Mouse (Mus musculus) hindbrain, embryonic 13.5 days (tissue): ENCODE results near the gene D330045A20Rik. TPM values are rescaled to one million over a fixed set of nuclear protein-coding genes. Genes with fewer than 3 reads are reported as not detected.
"Not testable (repeated sequence)": the region's sequence is repeated elsewhere in the genome, so short reads cannot be mapped to it uniquely, and the experiment has no call there.

Experiments
- ATAC-seq: fragments of 200-750 bp; cut with Nextera tagmentation; 2 replicates; pipeline ENCODE4 v1.8.0; 2017; ENCODE audit warnings: moderate TSS enrichment; ENCODE audit not compliant: low FRiP score
- H3K27ac ChIP-seq: fragments of 300-500 bp; sonication (generic); 2 replicates; pipeline ENCODE4 v1.5.1; 2015; ENCODE audit warnings: inconsistent platforms, mild to moderate bottlenecking, moderate library complexity
- H3K27me3 ChIP-seq: fragments of 300-500 bp; sonication (generic); 2 replicates; pipeline ENCODE4 v1.6.1; 2015; ENCODE audit warnings: mild to moderate bottlenecking, inconsistent platforms
- H3K36me3 ChIP-seq: fragments of 300-500 bp; sonication (generic); 2 replicates; pipeline ENCODE4 v1.6.1; 2015; ENCODE audit warnings: mild to moderate bottlenecking, inconsistent platforms
- H3K4me1 ChIP-seq: fragments of 300-500 bp; sonication (generic); replicated peaks from 2 replicates; pipeline ENCODE4 v1.6.1; 2015; ENCODE audit warnings: inconsistent platforms
- H3K4me2 ChIP-seq: fragments of 300-500 bp; sonication (generic); 2 replicates; pipeline ENCODE4 v1.6.1; 2015; ENCODE audit warnings: inconsistent platforms, mild to moderate bottlenecking, moderate library complexity
- H3K4me3 ChIP-seq: fragments of 300-500 bp; sonication (generic); 2 replicates; pipeline ENCODE4 v1.5.1; 2015; ENCODE audit warnings: mild to moderate bottlenecking, inconsistent platforms
- H3K9ac ChIP-seq: fragments of 300-500 bp; sonication (generic); 2 replicates; pipeline ENCODE4 v1.6.1; 2015; ENCODE audit warnings: mild to moderate bottlenecking, inconsistent platforms
- H3K9me3 ChIP-seq: fragments of 300-500 bp; sonication (generic); 2 replicates; pipeline ENCODE4 v1.6.1; 2016; ENCODE audit warnings: inconsistent platforms
- WGBS: fragments of 180-500 bp; shearing (Covaris S2); methylation state at CpG from one replicate; pipeline ENCODE4 v1.1.7; 2015; 5-methylcytosine and 5-hydroxymethylcytosine counted together
- polyA plus RNA-seq: library from polyadenylated mRNA; unstranded; fragments of >200 nt; fragmentation: Nextera tagmentation; extraction: Ambion mirVana; gene quantifications from 2 replicates; pipeline ENCODE4 v1.2.1, GENCODE M21; 2015

The D330045A20Rik gene
- polyA plus RNA-seq, 1 experiment from 2014 or later, result 0.68 TPM

DNA sequence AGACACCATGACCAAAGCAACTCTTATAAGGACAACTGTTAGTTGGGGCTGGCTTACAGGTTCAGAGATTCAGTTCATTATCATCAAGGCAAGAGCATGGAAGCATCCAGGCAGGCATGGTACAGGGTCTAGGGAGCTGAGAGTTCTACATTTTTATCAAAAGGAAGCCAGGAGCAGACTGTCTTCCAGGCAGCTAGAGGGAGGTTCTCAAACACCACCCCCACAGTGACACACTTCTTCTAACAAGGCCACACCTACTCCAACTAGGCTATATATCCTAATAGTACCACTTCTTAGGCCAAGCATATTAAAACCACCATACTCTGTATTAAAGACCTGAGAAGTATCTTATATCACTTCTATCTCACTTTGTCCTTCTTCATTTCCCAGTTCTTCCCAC lies 49.5 kb downstream of the D330045A20Rik start:
- H3K4me2 ChIP-seq, result no peak overlapping the region
- H3K36me3 ChIP-seq, result no peaks in the 10 kb centered on the region
- no peak for ATAC-seq
- no peak overlapping the region for H3K9ac ChIP-seq
- H3K27me3 ChIP-seq, result 0 out of 2 replicates have a peak, but pooled peaks cover 6% of the 10 kb centered on the region
- H3K9me3 ChIP-seq, result no peaks in the 10 kb centered on the region
- H3K4me3 ChIP-seq, result no peak overlapping the region
- no peaks in the 10 kb centered on the region for H3K4me1 ChIP-seq
- no peak overlapping the region for H3K27ac ChIP-seq

DNA sequence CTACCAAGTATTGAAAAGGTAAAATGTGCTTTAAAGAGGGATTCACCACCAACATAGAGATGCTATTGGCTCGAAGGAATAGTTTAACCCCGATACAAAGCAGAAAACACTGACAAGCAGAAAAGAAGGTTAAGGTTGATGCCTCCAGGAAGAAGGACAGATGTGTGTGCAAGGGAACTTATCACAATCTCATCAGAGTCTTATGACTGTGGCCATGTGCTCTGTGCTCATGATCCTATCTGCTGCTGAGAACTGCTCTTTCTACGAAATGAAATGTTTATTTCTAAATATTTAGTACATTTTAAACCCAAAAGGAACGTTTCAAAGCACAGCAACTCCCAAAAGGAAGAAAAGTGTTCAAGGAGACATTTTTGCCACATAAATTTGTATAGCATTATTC lies 52.1 kb downstream of the D330045A20Rik start:
- Histone ChIP-seq H3K9ac (no peak overlapping the region), H3K9me3 (no peaks in the 10 kb centered on the region), H3K27ac (no peak overlapping the region), H3K27me3 (0 out of 2 replicates have a peak, but pooled peaks cover 6% of the 10 kb centered on the region), H3K4me3 (no peak overlapping the region), H3K36me3 (no peaks in the 10 kb centered on the region), H3K4me1 (no peaks in the 10 kb centered on the region), H3K4me2 (no peak overlapping the region)
- WGBS, result 77% methylated on average over 4 of the region's 4 CpGs
- ATAC-seq, result no peak

DNA sequence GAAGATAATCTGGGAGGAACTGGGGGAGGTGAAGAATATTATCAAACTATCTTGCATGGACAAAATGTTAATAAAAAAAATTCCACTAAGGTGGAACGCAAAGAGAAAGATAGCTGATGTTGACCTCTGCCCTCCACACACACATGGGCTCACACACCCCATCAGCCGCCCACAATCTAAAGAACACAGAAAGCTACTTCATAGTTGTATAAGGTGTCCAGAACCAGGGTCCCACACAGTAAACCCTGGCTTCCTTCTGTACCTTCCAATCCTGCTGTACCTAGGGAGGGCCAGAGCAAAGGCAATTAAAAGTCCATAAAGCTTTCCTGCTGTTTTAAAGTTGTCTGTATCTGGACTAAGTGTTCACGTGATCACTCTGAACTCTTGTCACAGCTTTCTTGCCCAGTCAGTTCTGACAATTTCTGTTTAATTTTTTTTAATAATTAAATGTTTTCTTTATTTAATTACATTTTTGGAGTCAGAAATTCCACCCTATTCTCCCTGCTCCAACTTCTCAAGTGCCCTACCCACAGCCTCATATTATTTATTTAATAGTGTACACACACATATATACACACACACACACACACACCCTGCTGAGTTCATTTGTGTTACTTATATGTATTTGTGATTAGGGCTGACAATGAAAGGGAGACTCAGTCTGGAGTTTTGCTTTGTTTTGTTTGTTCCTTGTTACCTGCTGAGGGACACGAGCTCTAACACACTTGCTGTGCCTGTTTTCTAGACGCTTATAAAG lies 57.7 kb downstream of the D330045A20Rik start:
- Histone ChIP-seq H3K4me1 (no peaks in the 10 kb centered on the region), H3K9ac (no peak overlapping the region)
- 80% methylated on average over 5 of the region's 5 CpGs for WGBS

DNA sequence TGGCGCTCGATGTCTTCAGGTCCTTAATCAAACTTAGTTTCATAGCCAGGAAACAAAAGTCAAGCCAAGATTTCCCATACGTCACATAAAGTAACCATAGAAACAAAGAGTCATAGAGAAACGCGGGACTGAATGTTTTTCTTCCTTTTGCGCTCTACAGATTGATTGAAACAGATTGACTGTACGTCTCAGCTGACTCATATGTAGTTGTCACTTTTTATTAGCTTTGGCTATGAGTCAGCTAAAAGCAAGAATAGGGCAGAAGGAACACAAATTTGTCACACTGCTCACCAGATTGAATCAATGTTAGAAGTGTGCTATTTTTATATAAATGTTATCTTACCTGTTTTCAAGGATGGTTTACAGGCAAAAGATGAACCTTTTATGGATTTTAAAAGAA lies 63.6 kb downstream of the D330045A20Rik start:
- H3K9ac ChIP-seq, result no peak overlapping the region
- H3K4me1 ChIP-seq, result no peaks in the 10 kb centered on the region
- H3K27me3 ChIP-seq, result no peaks in the 10 kb centered on the region
- no peak overlapping the region for H3K4me2 ChIP-seq
- no peak overlapping the region for H3K27ac ChIP-seq
- H3K9me3 ChIP-seq, result no peaks in the 10 kb centered on the region
- H3K4me3 ChIP-seq, result no peak overlapping the region
- 84% methylated on average over 7 of the region's 7 CpGs for WGBS
- no peaks in the 10 kb centered on the region for H3K36me3 ChIP-seq
- no peak for ATAC-seq

More for the DNA sequence above, 57.7 kb downstream of the D330045A20Rik start:
- no peaks in the 10 kb centered on the region for H3K9me3 ChIP-seq
- 0 out of 2 replicates have a peak, but pooled peaks cover 3% of the 10 kb centered on the region for H3K27me3 ChIP-seq
- H3K27ac ChIP-seq, result no peak overlapping the region
- H3K36me3 ChIP-seq, result no peaks in the 10 kb centered on the region
- no peak overlapping the region for H3K4me3 ChIP-seq
- no peak for ATAC-seq
- no peak overlapping the region for H3K4me2 ChIP-seq

DNA sequence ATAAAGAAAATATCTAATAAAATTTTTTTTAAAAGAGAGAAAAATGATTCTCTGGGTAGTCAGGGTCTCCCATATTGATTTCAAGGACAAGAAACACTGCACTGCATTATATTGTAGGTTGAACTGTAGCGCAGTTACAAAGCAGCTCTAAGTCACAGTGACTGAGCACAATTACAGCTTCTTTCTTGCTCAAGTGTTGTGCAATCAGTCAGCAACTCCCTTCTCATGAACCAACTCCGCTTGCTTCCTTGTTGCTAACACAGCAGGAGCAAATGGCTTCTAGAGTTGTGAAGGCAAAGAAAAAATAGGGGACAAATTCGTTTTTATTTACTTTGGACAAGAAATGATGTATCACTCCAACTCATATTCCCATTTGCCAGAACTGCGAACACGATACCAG lies 70.3 kb downstream of the D330045A20Rik start:
- no peak for ATAC-seq
- Histone ChIP-seq H3K9ac (no peak overlapping the region), H3K27ac (no peak overlapping the region), H3K4me2 (no peak overlapping the region), H3K9me3 (no peaks in the 10 kb centered on the region), H3K4me1 (no peaks in the 10 kb centered on the region), H3K36me3 (no peaks in the 10 kb centered on the region), H3K4me3 (no peak overlapping the region), H3K27me3 (no peaks in the 10 kb centered on the region)
- 80% methylated on average over 5 of the region's 5 CpGs for WGBS

DNA sequence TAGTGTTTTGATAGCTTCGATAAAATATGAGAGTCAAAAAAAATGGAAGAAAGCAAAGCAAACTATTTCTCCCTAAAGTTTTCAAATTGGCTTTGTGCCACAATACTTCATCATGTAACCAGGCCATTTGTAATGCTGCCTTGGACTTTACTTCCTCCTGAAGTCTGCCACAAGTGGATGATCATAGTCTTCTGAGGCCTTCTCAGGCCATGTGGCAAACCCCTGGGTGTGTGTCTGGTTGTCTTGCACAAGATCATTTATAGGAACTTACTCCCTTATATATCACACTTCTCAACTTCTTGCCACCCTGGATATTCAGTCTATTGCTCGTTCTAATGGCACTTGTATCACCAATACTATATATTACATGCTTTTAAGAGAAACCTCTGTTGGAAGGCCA lies 71.9 kb downstream of the D330045A20Rik start:
- Histone ChIP-seq H3K4me3 (no peak overlapping the region), H3K4me2 (no peak overlapping the region), H3K4me1 (no peaks in the 10 kb centered on the region), H3K36me3 (no peaks in the 10 kb centered on the region), H3K9ac (no peak overlapping the region), H3K27me3 (no peaks in the 10 kb centered on the region), H3K9me3 (no peaks in the 10 kb centered on the region), H3K27ac (no peak overlapping the region)
- WGBS, result 85% methylated on average over 2 of the region's 2 CpGs
- ATAC-seq, result no peak

DNA sequence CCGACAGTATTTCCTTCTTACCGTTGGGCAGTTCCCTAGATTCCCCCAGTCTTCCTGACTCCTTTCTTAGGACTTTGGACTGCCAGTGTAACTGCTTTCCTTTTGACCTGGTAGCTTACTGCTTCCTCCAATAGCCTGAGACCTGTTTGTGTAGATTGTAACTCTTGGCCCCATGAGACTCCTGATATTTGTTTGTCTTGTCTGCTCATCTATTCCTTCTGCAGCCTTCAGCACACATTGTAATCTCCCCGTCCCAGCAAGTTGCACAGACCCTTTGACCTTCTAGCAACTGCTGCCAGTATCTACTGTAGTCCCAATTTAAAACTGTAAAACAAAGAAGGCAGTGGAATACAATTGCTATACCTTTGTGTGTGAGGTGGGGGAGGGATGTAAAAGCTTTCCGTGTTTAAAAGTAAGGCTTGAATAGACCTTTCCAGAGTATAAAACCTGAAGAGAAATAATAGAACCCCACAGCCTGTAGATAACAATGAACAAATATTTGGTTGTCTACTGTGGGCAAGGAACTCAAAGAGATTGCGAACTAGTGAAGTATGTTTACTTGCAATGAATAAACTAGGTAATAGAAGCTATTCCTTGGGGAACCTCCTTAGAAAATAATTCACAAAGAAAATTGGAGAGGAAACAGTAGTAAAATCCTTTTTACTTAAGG lies 82.2 kb downstream of the D330045A20Rik start:
- Histone ChIP-seq H3K36me3 (no peaks in the 10 kb centered on the region), H3K27me3 (0 out of 2 replicates have a peak, but pooled peaks cover 2% of the 10 kb centered on the region), H3K27ac (no peak overlapping the region), H3K4me2 (no peak overlapping the region), H3K4me1 (no peaks in the 10 kb centered on the region), H3K9ac (no peak overlapping the region), H3K9me3 (no peaks in the 10 kb centered on the region), H3K4me3 (no peak overlapping the region)
- ATAC-seq, result no peak
- WGBS, result 68% methylated on average over 5 of the region's 5 CpGs

DNA sequence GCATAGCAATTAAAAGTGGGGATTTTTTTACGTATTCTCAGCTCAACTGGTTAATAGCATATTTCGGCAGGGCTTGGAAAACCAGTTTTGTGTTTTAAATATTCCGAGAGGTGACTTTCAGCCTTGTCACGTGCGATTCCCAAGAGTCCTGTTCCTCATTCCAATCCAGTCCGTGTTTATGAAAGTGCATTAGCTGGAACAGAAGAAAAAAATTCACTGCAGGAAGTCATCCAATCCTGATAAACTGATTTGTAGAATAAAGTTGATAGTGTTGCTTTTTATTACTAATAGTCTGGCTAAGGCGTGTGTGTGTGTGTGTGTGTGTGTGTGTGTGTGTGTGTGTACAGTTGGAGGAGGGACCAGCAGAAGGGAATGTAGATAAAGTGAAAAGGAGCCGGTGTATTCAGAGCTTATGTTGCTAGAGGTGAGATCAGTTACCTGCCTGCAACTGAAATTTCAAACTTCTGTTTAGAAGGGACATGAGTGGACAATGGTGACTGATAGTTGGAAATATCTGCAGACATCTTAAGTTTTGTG lies 82.8 kb downstream of the D330045A20Rik start, which contains the start of gene Rnf128:
Rnf128 (plus strand) TSS at position 392 of the 537 bp plus-strand sequence.
- Histone ChIP-seq H3K4me1 (no peaks in the 10 kb centered on the region), H3K36me3 (no peaks in the 10 kb centered on the region), H3K4me3 (no peak within 1 kb of the TSS), H3K9me3 (no peaks in the 10 kb centered on the region), H3K27ac (no peak within 1 kb of the TSS), H3K4me2 (no peak within 1 kb of the TSS), H3K27me3 (0 out of 2 replicates have a peak, but pooled peaks cover 2% of the 10 kb centered on the region), H3K9ac (no peak within 1 kb of the TSS)
- WGBS, result 74% methylated on average over 8 of the region's 8 CpGs
- ATAC-seq, result no peak

DNA sequence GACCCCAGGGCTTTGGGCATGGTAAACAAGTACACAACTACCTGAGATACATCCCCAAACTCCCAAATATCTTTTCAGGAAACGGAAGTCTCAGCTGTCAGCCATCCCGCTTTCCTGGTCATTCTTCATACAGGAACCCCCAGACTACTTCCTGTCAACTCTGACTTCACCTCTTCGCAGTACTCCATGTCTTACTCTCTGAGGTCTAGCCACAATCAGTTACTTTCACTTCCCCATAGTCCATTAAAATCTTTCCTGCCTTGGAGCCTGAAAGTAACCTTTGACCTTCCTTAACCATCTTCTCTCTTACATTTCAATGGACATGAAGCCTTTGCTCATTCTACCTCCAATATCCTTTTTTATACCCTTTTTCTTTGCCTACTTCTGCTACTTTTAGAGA lies 89.9 kb downstream of the D330045A20Rik start:
- Histone ChIP-seq H3K27ac (no peak overlapping the region), H3K27me3 (0 out of 2 replicates have a peak, but pooled peaks cover 6% of the 10 kb centered on the region), H3K36me3 (no peaks in the 10 kb centered on the region), H3K4me3 (no peak overlapping the region), H3K4me2 (no peak overlapping the region), H3K4me1 (no peaks in the 10 kb centered on the region), H3K9ac (no peak overlapping the region), H3K9me3 (no peaks in the 10 kb centered on the region)
- WGBS, result 84% methylated on average over 3 of the region's 3 CpGs
- no peak for ATAC-seq

DNA sequence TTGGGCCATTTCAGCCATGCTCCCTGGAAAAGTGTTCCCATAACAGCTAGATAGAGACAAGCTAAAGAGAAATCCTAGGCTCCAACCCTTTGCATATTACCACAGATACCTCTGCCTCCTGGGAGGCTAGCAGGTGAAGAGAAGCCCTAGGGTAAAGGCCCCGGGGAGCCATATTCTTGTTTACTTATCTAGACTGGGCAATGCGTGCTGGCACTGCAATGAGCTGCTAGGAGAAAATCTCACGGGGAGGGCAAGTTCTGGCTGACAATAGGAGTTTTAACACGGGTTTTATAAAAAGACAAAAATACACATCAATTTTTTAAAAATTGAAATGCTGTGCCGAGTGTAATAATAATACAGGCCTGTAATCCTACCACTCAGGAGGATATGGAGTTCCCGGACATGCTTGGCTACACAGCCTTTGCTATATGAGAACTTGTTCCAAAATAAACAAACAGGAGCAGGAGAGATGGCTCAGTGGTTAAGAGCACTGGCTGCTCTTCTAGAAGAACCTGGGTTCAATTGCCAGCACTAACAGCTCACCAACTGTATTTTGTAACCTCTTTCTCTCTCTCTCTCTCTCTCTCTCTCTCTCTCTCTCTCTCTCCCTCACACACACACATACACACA lies 98.6 kb downstream of the D330045A20Rik start:
- Histone ChIP-seq H3K36me3 (no peaks in the 10 kb centered on the region), H3K9me3 (no peaks in the 10 kb centered on the region), H3K4me2 (no peak overlapping the region), H3K4me3 (no peak overlapping the region), H3K27ac (no peak overlapping the region), H3K27me3 (peaks cover 5% of the 10 kb centered on the region; the same call in 1 of the 2 replicates), H3K9ac (no peak overlapping the region), H3K4me1 (no peaks in the 10 kb centered on the region)
- no peak for ATAC-seq
- 79% methylated on average over 6 of the region's 6 CpGs for WGBS

DNA sequence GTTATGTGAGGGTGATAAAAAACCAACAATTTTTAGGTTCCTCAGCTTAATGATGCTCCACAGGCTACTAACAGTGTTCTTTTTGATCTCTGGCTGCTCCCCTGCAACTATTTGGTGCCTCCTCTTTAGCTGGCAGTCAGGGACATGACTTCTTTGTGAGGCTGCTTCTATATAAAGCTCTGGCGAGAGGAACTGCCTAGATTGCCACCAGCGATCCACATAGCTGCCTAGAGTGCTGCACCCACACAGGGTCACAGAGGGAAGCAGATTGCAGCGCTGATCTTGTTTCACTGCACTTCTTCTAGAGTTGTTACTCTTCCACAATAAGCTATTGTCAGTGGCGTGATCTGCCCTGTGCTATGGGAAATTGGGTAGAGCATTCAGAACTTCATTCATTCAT lies 103.4 kb downstream of the D330045A20Rik start:
- Histone ChIP-seq H3K27ac (no peak overlapping the region), H3K27me3 (peaks cover 4% of the 10 kb centered on the region; the same call in 1 of the 2 replicates), H3K36me3 (no peaks in the 10 kb centered on the region), H3K9me3 (no peaks in the 10 kb centered on the region), H3K4me1 (no peaks in the 10 kb centered on the region), H3K4me3 (no peak overlapping the region), H3K9ac (no peak overlapping the region), H3K4me2 (no peak overlapping the region)
- no peak for ATAC-seq
- 45% methylated on average over 4 of the region's 4 CpGs for WGBS

DNA sequence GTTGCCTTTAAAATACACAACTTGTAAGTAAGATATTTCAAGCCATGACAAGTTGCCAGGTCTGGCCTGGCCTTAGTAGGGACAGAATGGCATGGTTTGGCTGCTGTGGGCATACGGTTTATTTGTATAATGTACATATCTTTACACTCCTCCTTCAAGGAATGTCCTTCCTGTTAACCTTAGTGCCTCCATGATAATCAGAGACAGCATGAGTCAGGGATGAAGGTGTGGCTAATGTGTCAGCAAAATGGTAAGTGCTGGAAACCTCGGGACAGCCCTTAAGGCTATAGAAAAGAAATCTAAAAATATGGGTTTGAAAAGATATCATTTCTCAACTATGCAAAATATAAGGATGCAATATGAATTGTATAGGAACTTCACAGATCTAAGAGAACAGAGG lies 106.5 kb downstream of the D330045A20Rik start:
- not testable (repeated sequence) for H3K9me3 ChIP-seq, H3K9ac ChIP-seq, H3K27me3 ChIP-seq, ATAC-seq, H3K36me3 ChIP-seq, H3K4me3 ChIP-seq, H3K4me2 ChIP-seq, H3K27ac ChIP-seq, H3K4me1 ChIP-seq
- WGBS, result 78% methylated on average over 2 of the region's 2 CpGs
